Mouse (Mus musculus) hindbrain, embryonic 11.5 days (tissue): Measurements from ENCODE around the gene Rhag. TPM values are rescaled to one million over a fixed set of nuclear protein-coding genes. Genes with fewer than 3 reads are reported as not detected.

Experiments
- ATAC-seq: fragments of 200-750 bp; cut with Nextera tagmentation; 2 replicates; pipeline ENCODE4 v1.8.0; 2017; ENCODE audit warnings: mild to moderate bottlenecking, moderate TSS enrichment, moderate library complexity; ENCODE audit not compliant: low FRiP score
- DNase-seq: peaks from one replicate; pipeline ENCODE4 v3.0.0-alpha.2; 2015; ENCODE audit warnings: low spot score
- H3K27ac ChIP-seq: fragments of 300-500 bp; sonication (generic); 2 replicates; pipeline ENCODE4 v1.5.1; 2014; ENCODE audit warnings: mild to moderate bottlenecking, low read depth, low read length
- H3K27me3 ChIP-seq: fragments of 300-500 bp; sonication (generic); 2 replicates; pipeline ENCODE4 v1.6.1; 2014; ENCODE audit warnings: mild to moderate bottlenecking, low read length, moderate library complexity, mixed read lengths; ENCODE audit not compliant: control insufficient read depth, insufficient read depth
- H3K36me3 ChIP-seq: fragments of 300-500 bp; sonication (generic); 2 replicates; pipeline ENCODE4 v1.6.1; 2014; ENCODE audit warnings: mild to moderate bottlenecking, low read length, moderate library complexity, mixed read lengths; ENCODE audit not compliant: control insufficient read depth, insufficient read depth
- H3K4me1 ChIP-seq: fragments of 300-500 bp; sonication (generic); replicated peaks from 2 replicates; pipeline ENCODE4 v1.6.1; 2014; ENCODE audit warnings: low read length, mixed read lengths; ENCODE audit not compliant: control insufficient read depth, insufficient read depth
- H3K4me2 ChIP-seq: fragments of 300-500 bp; sonication (generic); replicated peaks from 2 replicates; pipeline ENCODE4 v1.6.1; 2014; ENCODE audit warnings: mild to moderate bottlenecking, low read depth, low read length
- H3K4me3 ChIP-seq: fragments of 300-500 bp; sonication (generic); 2 replicates; pipeline ENCODE4 v1.5.1; 2014; ENCODE audit warnings: low read depth, low read length
- H3K9ac ChIP-seq: fragments of 300-500 bp; sonication (generic); 2 replicates; pipeline ENCODE4 v1.6.1; 2014; ENCODE audit warnings: low read depth, low read length
- H3K9me3 ChIP-seq: fragments of 300-500 bp; sonication (generic); 2 replicates; pipeline ENCODE4 v1.6.1; 2016; ENCODE audit warnings: low read length; ENCODE audit not compliant: control insufficient read depth
- WGBS: fragments of 180-500 bp; shearing (Covaris S2); extraction: QIAGEN DNeasy Blood & Tissue Kit; methylation state at CpG from one replicate; pipeline ENCODE4 v1.1.7; 2014; 5-methylcytosine and 5-hydroxymethylcytosine counted together
- polyA plus RNA-seq: library from polyadenylated mRNA; unstranded; fragments of >200 nt; fragmentation: Nextera tagmentation; extraction: Ambion mirVana; gene quantifications from 2 replicates; pipeline ENCODE4 v1.2.1, GENCODE M21; 2014

Gene Rhag
- polyA plus RNA-seq, 1 experiment from 2014 or later, result 7.7 TPM

DNA sequence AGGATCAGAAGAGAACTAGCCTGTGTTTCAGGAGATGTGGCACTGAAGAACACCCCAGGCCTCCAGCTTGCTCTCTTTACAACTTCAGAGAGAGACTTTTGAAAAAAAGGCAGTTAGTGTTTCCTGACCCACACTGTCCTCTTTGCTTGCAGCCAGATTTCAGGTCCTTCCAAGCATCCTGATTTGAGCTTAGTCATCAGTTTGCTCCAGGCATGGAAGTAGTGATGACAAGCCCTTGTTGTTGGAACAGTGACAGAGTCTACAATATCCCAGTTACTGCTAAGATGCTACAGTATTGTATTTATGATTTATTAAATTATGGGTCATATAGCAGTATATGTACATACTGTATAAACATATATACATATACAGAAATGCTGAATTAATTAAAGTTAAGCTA, 2.9 kb upstream of the Rhag start:
- ATAC-seq, result no peak
- H3K36me3 ChIP-seq, result no peaks in the 10 kb centered on the region
- H3K27ac ChIP-seq, result no peak overlapping the region
- H3K4me1 ChIP-seq, result no peaks in the 10 kb centered on the region
- H3K9ac ChIP-seq, result no peak overlapping the region
- H3K4me3 ChIP-seq, result no peak overlapping the region
- no peaks in the 10 kb centered on the region for H3K27me3 ChIP-seq
- no peak for DNase-seq
- H3K9me3 ChIP-seq, result no peaks in the 10 kb centered on the region
- no peak overlapping the region for H3K4me2 ChIP-seq

DNA sequence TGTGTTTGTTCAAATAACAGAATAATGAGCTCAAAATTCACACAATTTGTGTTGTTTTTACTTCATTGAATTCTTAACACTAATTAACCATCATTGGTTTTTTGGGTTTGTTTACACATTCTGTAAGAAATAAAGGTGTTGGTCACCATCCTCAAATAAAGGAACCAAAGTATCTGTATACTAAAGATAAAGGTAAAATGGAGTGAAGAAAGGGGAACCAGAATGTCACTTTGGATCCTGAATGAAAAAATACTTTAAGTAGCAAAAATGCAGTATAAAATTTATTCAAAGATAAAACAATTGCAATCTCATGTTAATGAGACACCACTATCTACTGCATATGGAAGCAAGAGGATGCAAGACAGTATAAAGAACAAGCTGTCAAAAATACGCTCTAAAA, 634 bp downstream of the Rhag start:
- Histone ChIP-seq H3K36me3 (no peaks in the 10 kb centered on the region), H3K4me3 (no peak overlapping the region), H3K27me3 (no peaks in the 10 kb centered on the region), H3K9ac (no peak overlapping the region), H3K4me1 (no peaks in the 10 kb centered on the region), H3K9me3 (no peaks in the 10 kb centered on the region), H3K27ac (no peak overlapping the region), H3K4me2 (no peak overlapping the region)
- DNase-seq (no peak), ATAC-seq (no peak)
- WGBS, result 90% methylated on average over 1 of the region's 1 CpGs

DNA sequence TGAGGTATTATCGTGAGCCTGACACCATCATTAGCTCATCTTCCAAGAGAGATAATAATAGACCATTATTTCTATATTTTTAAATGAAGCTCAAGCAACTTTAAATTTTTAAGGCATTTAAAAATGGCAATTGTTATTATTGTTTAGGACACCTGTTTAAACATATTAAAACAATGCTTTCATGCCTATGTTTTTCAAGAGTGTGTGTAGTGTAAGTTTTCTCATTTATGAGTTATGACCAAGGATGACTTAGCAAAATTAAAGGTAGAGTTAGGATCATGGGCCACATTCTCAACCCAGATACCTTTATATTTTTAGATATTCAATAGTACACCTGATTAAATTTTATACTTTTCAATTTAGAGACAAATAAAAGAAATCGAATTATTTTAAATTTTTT, 1.3 kb downstream of the Rhag start:
- Histone ChIP-seq H3K36me3 (no peaks in the 10 kb centered on the region), H3K27ac (no peak overlapping the region), H3K9me3 (no peaks in the 10 kb centered on the region), H3K27me3 (no peaks in the 10 kb centered on the region), H3K4me3 (no peak overlapping the region), H3K4me2 (no peak overlapping the region), H3K9ac (no peak overlapping the region), H3K4me1 (no peaks in the 10 kb centered on the region)
- ATAC-seq (no peak), DNase-seq (no peak)
- WGBS, result 80% methylated on average over 2 of the region's 2 CpGs

DNA sequence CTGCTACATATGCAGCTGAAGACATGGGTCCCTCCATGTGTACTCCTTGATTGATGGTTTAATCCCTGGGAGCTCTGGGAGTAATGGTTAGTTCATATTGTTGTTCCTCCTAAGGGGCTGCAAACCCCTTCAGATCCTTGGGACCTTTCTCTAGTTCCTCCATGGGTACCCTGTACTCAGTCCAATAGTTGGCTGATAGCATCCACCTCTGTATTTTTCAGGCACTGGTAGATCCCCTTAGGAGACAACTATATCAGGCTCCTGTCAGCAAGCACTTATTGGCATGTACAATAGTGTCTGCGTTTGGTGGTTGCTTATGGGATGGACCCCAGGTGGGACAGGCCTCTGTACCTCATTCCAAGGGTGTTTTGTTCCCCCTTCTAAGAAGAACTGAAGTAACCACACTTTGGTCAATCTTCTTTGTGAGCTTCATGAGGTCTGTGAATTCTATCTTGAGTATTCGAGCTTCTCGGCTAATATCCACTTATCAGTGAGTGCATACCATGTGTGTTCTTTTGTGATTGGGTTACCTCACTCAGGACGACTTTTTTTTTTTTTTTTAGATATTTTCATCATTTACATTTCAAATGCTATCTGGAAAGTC, 6.5 kb downstream of the Rhag start:
- no peaks in the 10 kb centered on the region for H3K4me1 ChIP-seq
- no peak overlapping the region for H3K4me3 ChIP-seq
- DNase-seq (no peak), ATAC-seq (no peak)
- H3K36me3 ChIP-seq, result no peaks in the 10 kb centered on the region
- H3K9me3 ChIP-seq, result no peaks in the 10 kb centered on the region
- H3K9ac ChIP-seq, result no peak overlapping the region
- WGBS, result 73% methylated on average over 4 of the region's 4 CpGs
- no peak overlapping the region for H3K4me2 ChIP-seq
- H3K27me3 ChIP-seq, result no peaks in the 10 kb centered on the region
- no peak overlapping the region for H3K27ac ChIP-seq

DNA sequence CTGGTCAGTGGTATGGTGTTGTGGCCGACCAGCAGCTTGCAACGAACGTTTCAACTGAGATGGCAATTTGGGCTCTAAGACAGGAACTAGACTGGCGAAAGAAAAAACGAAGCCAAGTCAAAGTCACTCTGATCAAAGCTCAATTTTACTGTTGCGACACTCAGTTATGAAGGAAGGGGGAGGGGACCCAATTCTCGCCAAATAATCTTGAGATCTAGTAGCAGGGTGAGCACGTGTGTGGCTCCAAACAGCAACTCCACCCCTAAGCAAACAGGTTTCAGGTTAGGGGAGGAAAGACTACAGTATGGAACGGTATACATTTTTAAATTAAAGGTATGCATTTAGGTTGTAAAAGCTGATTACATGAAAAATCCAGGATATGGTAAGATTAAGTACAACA, 10.6 kb downstream of the Rhag start:
- Histone ChIP-seq H3K9ac (no peak overlapping the region), H3K9me3 (no peaks in the 10 kb centered on the region), H3K4me1 (no peaks in the 10 kb centered on the region), H3K4me3 (no peak overlapping the region), H3K4me2 (no peak overlapping the region), H3K27me3 (no peaks in the 10 kb centered on the region), H3K27ac (no peak overlapping the region), H3K36me3 (no peaks in the 10 kb centered on the region)
- no peak for DNase-seq
- WGBS, result 85% methylated on average over 9 of the region's 9 CpGs
- ATAC-seq, result no peak

DNA sequence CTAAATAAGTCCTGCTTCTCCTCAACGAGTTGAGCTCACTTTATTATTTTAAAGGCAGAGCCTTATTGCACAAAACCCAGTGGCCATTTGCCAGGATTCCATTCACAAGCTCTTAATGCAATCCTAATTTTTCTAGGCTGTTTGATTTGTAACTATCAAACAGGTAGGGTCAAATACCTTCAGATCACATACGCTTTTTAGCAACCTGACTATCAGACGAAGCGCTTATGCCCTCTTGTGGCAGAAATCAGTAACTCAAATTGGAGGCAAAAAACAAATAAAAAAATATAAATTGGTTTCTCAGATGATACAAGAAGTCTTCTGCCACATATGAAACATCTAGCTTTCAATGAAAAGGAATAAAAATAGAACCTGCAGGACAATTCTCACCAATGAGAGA, 12.9 kb downstream of the Rhag start:
- 26% methylated on average over 4 of the region's 4 CpGs for whole genome bisulfite sequencing
- no peak overlapping the region for H3K27ac ChIP-seq
- no peaks in the 10 kb centered on the region for H3K9me3 ChIP-seq
- H3K9ac ChIP-seq, result no peak overlapping the region
- DNase-seq (peak; percentile 26), ATAC-seq (no peak)
- H3K4me3 ChIP-seq, result no peak overlapping the region
- H3K4me1 ChIP-seq, result no peaks in the 10 kb centered on the region
- no peaks in the 10 kb centered on the region for H3K36me3 ChIP-seq
- H3K27me3 ChIP-seq, result no peaks in the 10 kb centered on the region
- H3K4me2 ChIP-seq, result no peak overlapping the region

DNA sequence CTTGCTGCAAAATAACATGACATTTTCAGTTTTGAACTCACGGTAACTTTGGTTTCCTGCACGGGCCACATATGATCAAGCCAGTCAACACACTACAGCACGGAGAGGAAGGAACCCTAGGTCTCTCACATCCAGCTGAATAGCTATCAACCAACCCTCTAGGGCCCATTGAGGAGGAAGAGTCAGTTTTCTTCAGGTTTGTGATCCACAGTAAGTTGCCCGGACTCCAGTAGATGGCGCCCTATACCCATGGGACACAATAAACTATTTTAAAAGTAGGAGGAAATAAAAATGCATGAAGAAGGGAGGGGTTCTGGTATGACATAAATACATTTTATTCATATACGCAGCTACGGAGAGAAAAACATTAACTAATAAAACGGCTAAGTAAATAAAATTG, 13.6 kb downstream of the Rhag start:
- peak; percentile 39 for DNase-seq
- H3K36me3 ChIP-seq, result no peaks in the 10 kb centered on the region
- H3K27ac ChIP-seq, result no peak overlapping the region
- no peak overlapping the region for H3K4me3 ChIP-seq
- no peak overlapping the region for H3K9ac ChIP-seq
- no peak overlapping the region for H3K4me2 ChIP-seq
- H3K27me3 ChIP-seq, result no peaks in the 10 kb centered on the region
- H3K4me1 ChIP-seq, result no peaks in the 10 kb centered on the region
- no peak for ATAC-seq
- no peaks in the 10 kb centered on the region for H3K9me3 ChIP-seq
- WGBS, result 65% methylated on average over 8 of the region's 8 CpGs

DNA sequence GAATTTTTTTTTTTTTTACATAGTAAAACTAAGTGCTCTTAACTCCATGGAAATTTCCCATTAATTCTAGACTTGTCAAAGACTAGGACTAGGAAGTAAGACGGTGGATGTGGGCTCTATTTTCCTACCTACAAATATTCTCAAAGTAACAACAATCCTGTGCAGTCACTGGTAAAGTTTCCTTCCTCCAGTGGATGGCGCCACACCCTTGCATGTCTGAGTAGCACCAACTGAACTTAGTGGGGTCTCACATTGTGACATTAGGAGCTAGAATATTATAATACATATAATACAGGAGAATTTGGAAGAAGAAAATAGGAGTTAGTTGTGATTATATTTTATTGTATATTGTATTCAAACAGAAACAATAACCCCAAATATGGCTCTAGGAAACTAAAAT, 20.9 kb downstream of the Rhag start:
- H3K4me3 ChIP-seq, result no peak overlapping the region
- no peaks in the 10 kb centered on the region for H3K36me3 ChIP-seq
- 48% methylated on average over 2 of the region's 2 CpGs for WGBS
- no peak for ATAC-seq
- H3K9ac ChIP-seq, result no peak overlapping the region
- H3K4me2 ChIP-seq, result no peak overlapping the region
- DNase-seq, result peak; percentile 4
- H3K9me3 ChIP-seq, result no peaks in the 10 kb centered on the region
- H3K4me1 ChIP-seq, result no peaks in the 10 kb centered on the region
- H3K27me3 ChIP-seq, result no peaks in the 10 kb centered on the region
- H3K27ac ChIP-seq, result no peak overlapping the region

DNA sequence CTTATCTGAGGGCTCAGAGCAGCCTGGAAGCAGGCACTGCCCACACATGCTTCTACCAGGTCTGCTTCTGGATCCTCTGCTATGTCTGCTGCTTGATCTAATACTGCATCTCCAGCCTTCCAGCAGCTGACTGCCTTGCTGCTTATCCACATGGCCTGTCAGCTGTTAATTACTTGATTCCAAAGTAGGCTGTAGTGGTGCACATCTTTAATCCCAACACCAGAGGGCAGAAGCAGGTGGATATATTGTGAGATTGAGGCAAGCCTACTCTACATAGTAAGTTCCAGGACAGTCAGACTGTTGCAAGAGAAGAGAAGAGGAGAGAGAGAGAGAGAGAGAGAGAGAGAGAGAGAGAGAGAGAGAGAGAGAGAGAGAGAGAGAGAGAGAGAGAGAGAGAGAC, 26.4 kb downstream of the Rhag start:
- DNase-seq, result peak; percentile 24
- Histone ChIP-seq H3K4me3 (no peak overlapping the region), H3K27me3 (no peaks in the 10 kb centered on the region), H3K4me1 (no peaks in the 10 kb centered on the region), H3K27ac (no peak overlapping the region), H3K36me3 (no peaks in the 10 kb centered on the region), H3K9ac (no peak overlapping the region), H3K9me3 (no peaks in the 10 kb centered on the region), H3K4me2 (no peak overlapping the region)
- ATAC-seq, result no peak
